Mouse (Mus musculus): ENCODE measurements at regions not wholly inside any gene's neighbourhood (a gene's known extent, or its start where the extent isn't known, plus 50 kb on each side); places are given as distances from the start of the nearest gene placed in this dataset.

DNA sequence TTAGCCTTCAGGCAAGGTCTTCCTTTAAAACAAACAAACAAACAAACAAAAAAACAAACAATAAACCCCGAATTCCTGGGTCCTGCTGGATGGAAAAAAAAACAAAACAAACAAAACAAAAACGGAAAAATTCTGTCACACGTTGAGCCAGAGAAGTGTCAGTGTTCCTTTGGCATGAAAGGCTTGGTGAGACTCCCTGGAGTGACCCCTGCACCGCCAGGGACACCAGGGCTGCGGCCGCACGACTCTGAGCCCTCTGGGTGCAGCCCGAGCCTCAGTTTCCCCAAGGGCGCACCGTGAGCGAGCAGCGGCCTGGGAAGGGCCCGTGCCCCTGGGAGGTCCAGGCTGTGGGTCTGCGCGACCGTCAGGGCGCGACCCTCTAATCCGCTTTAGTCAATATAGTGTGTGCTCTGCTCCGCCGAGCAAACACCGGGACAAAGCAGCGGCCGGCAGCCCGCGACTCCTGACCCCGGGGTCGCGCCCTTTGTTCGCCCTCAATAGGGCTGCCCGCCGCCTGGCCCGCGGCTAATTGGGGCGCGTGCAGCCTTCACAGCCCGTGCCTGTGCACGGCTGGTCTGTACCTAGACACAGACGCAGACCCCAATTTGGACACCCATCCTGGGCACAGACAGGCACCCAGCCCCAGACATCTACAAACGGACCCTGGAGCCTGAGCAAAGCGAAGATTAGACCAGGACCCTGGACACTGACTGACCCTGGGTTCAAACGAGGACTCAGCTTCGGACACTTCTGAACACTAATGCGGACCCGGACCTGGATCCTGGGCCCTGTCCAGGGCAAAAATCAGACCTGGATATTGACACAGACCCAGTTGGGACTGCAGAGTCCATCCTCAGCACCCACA, 74.0 kb upstream of the Ppara start:
- peak; percentile 53 for DNase-seq

GRCm38 (mm10) chr15:85661393-85661690, 73.4 kb upstream of the Ppara start:
- DNase-seq: no peak

DNA sequence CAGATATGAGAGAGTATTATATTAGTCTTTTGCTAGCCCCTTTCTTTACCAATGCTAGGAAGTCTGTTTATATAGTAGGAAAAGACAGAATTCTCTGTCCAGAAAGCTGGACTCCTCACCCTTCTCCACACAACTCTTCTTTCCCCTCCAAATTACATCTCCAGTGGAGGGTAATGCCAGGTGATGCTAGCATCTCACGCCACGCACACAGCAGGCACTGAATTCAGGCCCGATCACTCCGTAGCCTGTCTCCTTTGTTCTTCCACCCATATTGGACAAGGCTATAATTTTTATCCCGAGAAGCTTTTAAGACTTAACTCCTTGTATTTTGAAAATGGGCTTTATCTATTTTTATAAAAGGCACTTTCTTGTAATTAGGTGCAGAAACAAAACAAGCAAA, 73.0 kb upstream of the Ppara start:
- no peak for DNase-seq

- DNase-seq: no peak
Measured at GRCm38 (mm10) chr15:85662271-85662670, 72.5 kb upstream of the Ppara start.

DNA sequence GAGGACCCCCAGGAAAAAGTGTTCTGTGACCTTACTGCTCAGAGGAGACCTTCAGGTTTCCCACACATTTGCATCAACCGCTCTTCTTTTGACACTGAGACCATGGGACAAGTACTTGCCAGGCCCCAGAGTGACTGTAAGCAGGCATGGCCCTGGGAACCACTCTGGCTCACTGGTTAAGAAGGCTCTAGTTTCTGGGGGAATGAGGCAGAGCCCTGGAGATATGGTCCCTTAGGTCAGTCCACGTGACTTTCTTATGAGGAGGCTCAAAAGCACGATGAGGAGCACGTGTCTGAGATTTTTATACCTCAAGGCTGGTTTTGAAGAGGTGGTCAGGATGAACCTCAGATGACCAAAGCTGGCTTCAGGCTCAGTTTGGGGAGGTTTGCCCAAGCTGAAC, 72.1 kb upstream of the Ppara start:
- DNase-seq: no peak

DNA sequence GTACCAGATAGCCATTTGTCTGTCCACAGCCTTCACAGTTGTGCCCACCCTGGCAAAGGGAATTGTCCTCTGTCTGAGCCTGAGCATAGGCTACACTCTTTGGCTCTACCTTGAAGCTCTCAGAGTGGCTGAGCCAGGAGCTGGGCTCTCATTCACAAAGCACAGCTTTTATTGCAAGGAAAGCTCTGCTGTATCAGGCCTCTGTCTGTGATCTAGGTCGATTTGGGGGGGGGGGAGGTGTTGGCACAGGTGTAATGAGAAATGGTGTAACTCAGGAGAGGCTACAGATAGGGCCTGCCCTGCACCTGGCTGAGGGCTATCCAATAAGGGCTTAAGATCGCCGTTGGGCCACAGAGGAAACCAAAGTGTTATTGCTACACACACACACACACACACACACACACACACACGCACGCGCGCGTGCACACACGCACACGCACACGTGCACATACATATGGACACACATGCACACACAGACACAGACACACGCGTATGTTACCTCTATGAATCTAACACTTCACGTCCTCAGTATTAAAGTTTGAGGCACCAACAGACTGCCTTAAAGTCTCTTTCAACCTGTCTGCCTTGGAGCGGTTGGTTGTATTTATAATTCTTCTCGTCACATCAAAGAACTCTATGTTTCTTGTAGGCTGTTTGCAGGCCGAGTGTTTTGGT, 70.9 kb upstream of the Ppara start:
- peak; percentile 30 for DNase-seq

DNA sequence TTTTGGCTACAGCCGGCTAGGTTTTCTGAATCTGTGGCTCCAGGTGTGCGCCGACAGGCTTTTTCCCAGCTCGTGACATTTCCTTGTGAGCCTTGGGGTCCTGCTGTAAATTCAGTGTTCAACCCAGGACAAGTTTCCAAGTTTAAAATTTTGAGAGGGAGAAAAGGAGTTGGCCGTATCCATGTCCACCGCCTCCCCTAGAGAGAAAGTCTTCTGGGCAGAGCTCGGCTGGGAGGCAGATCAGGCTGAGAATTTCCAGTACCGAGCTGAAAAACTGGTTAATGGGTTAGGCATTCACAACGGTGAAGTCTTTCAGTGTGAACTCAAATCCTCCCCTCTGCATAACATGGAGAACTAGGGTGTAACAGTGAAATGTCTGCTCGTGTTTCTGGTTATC, 70.4 kb upstream of the Ppara start:
- DNase-seq: peak; percentile 59

DNA sequence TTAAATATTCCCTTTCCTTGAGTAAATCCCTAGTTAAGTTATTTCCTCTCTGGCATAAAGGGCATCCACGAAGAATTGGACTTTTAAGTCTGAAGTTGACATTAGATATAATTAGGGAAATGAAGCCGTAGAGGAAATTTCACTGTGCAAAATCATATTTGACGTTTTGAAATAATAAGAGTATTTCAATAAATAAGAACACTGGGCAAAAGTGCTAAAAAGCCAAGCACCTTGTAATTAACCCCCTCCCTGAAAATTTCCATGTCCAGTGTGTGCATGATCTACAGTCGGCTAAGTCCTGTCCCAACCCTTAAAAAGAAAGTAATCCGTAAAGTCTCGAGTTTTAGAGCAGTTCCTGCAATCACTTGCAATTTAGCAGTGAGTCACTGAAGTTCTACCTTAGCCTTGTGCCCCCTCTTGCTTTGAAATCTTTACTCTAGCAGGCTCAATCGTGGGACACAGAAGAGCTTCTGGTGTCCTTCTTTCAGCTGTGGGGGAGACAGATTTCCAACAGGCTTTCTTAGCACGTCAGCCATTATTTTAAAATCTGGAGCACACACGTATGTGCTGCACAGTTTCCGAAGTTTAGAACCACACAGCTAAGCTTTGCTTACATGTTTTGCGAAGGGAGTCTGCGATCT, 69.5 kb upstream of the Ppara start:
- no peak for DNase-seq

DNA sequence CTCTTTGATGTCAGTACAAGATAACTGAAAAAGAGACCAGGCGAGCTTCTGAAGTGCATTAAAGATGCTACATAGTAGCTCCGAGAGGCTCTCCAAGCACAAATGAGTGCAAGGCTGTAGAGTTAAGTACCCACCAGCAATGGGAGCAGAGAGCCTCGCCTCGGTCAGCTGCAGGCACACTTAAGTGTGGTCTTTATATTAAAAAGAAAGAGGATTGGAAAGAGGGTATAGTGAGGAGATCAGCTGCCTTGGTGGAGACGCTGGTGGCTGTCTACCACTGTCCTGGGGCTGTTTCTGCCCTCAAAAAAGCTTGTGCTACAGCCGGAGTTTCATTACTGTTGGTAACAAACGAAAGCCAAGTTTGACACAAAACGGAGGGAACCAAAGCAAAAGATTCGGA, 68.3 kb upstream of the Ppara start:
- peak; percentile 34 for DNase-seq

DNA sequence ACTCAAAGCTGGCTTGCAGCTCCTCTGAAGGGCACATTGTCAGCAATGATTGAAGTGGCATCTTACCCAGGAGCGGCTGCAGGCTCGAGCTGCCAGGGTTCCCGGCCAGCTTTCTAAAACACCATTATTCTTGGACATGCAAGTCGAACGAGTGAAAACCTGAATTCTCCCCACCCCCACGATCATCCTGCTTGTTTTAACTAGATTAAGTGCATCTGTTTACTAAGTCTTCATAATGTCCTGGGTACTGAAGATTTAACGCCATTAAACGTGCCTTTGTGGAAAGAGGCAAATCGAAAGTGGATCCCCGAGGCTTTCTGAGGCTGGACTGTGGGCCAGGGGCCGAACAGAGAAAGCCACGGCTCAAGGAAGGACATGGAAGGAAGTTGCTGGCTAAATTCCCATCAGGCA, 67.4 kb upstream of the Ppara start:
- peak; percentile 70 for DNase-seq

- no peak for DNase-seq
Measured at GRCm38 (mm10) chr15:85667906-85668590, 66.7 kb upstream of the Ppara start.

DNA sequence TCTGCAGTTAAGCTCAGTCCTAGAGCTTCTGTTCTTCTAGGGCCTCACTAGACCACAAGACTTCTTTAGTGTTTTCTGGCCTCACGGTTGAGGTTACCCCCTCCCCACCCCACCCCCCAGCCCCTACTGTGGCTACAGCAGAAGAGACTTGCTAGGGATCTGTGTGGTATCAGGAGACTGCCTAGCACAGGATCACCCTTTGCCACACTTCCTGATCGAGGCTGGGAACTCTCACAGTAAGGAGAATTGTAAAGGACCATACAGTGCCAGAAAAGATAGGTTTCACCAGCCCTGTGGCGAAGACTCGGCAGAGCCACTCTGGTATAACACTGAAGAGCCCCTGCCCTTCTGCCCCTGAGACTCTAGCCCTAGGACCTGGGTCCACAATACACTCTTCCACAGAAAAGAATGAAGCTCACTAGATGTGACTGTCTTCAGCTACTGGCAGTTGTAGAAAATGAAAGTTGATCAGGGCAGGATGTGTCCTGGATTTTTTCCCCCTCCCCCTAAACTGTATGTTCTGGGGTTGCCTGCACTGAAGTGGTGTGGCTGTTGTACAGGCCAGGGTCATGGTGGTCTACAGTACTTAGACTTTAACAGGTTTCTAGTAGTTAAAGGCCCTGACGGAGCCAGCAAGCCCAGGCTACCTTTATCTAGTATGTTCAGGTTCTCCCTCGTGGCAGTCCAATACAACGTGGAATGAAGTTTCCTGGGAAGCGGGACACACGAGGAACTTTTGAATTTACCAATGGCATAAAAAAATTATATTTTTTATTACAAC, 65.7 kb upstream of the Ppara start:
- DNase-seq: peak; percentile 33

- peak; percentile 87 for DNase-seq
Measured at GRCm38 (mm10) chr15:85669652-85670175, 65.1 kb upstream of the Ppara start.

GRCm38 (mm10) chr15:85670176-85670788, 64.5 kb upstream of the Ppara start:
- DNase-seq: peak; percentile 82

DNA sequence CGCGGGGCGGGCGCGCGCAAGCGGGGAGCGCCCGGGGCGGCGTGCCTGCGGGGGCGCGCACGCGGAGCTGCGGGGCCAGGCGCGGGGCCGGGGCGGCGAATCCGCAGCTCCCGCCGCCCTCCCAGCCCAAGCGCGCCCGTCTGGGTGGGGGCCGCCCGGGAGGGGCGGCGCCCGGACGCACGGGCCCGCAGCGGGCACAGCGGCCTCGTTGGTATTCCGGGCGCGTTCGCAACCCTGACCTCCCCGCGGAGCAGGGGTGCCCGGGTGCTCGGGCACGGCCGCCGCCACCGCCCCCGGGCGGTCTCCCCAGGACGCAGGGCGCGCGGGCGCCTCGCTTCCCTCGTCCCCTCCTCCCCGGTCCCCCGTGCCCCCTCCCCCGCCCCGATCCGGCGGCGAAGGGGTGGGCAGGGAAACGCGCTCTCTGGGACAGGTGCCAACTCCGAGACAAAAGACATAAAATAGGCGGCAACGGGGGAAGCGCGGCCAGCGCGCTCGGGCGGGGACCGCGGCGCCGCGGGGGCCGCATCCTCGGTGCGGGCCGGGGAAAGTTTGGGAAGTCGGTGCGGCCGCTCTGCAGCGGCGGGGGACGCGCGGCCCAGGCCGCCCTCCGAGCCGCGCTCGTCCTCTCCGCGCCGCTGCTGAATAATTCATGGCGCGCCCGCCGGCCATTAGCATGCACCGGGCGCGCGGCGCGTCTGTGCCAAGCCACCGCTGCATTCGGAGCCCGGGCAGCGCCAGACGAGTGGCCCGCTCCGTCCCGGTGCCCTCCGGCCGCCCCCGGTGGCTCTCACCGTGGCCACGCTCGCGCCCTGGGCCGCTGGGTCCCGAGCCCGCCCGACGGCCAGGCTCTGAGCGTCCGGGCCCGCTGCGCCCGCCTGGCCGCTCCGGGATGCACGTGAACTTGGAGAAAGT, 63.7 kb upstream of the Ppara start:
- peak; percentile 96 for DNase-seq

- peak; percentile 67 for DNase-seq
Measured at GRCm38 (mm10) chr15:85671701-85672191, 63.0 kb upstream of the Ppara start.

DNA sequence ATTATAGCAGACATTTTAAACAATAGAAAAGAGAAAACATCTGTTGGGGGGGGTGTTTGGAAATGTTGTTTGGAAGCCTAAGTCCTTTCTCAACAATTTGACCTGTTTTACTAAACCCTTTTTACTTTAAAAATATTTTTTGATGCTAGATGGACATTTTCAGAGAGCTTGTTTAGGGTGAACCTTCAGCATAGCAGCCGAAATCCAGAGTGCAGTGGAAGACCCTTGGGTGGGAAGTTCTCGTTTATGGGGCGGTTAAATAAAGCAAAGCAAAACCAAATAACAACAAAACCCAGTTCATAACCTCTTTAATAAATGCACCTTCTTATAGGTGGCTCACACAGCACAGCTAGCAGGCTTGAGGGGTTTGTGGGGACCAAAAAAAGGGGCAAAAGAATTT, 62.4 kb upstream of the Ppara start:
- no peak for DNase-seq

DNA sequence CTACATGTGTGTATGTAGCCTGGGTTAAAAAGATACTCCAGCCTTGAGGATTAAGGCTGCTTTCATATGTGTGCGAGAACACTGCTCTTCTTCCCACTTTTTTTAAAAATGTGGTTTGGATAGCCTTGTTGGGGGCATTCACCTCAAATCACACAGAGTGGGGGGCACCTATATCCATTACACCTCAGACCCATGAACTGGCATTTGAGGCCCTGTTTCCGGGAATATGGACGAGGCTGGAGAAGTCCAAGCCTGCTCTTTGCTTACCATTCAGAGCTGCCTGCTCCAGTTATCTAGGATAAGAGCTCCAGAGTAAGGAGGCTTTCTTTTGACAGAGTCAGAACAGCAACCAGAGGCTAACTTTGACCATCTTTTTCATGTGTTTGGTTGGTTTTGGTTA, 61.9 kb upstream of the Ppara start:
- DNase-seq: no peak

DNA sequence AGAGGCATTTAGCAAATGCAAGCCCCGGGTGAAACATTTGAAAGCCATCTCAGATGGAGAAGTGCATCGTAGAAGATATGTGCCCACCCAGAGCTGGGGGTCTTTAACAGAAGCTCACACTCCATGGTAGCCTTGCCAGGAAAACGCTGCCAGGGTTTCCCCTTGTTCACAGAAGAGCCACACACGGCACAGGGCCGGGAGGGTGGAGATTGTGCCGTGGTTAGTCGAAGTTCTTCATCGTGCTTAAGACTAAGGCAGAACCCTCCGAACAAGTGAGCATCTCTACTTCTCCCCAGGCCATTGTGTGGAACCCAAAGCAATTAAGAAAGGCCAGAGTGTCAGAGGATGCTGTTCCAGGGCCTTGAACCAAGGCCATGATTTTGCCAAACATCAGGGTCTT, 61.3 kb upstream of the Ppara start:
- DNase-seq: no peak

DNA sequence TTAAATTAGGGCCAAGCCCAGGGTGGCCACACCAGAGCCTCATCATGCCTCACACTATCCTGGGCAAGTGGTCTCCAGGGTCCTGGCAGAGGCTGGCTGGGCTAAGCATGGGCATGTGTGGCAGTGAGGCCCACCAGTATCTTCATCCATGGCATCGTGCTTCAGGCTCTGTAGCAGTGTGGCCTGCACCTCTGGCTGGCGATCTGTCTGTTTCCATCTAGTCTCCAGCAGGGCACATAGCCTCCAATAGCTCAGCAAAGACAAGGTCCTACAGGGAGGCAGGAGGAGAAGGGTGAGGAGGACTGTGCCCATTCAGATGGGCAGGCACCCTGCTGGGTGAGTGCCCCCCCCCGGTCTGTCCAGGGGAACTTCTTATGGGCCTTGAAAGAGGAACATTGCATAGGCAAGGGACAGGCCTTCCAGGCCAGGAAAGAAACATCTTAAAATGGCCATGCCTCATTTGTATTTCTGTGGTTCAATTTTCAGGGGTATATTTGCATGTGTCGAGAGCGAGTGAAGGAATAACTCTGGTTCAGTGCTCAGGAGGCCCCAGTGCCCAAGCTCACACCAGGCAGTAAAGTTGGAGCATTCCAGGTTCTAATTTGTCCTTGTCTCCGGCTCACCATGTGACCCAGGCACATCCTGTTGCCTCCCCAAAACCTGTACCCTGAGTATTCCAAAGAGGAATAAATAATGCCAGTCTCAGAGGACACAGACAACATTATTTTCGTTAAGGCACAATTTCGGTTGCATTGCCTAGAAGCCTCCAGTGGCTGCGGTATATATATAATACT, 60.4 kb upstream of the Ppara start:
- DNase-seq: no peak

Measured in kidney, postnatal 10 days (tissue).